Mouse (Mus musculus) embryonic facial prominence, embryonic 14.5 days (tissue): ENCODE measurements at regions not wholly inside any gene's neighbourhood (a gene's known extent, or its start where the extent isn't known, plus 50 kb on each side); places are given as distances from the start of the nearest gene placed in this dataset.
A peak's percentile ranks its signal among the peaks of the same experiment; 100 is the strongest.

Experiments
- ATAC-seq: fragments of 200-750 bp; cut with Nextera tagmentation; 2 replicates; pipeline ENCODE4 v1.8.0; 2017; ENCODE audit warnings: low read depth, moderate number of reproducible peaks, moderate TSS enrichment
- DNase-seq: peaks from one replicate; pipeline ENCODE4 v3.0.0-alpha.2; 2015; ENCODE audit warnings: low spot score
- H3K27ac ChIP-seq: fragments of 300-500 bp; sonication (generic); replicated peaks from 2 replicates; pipeline ENCODE4 v1.5.1; 2014; ENCODE audit warnings: low read depth, mild to moderate bottlenecking, low read length, moderate library complexity
- H3K27me3 ChIP-seq: fragments of 300-500 bp; sonication (generic); replicated peaks from 2 replicates; pipeline ENCODE4 v1.6.1; 2014; ENCODE audit warnings: low read length; ENCODE audit not compliant: control insufficient read depth, insufficient read depth
- H3K36me3 ChIP-seq: fragments of 300-500 bp; sonication (generic); 2 replicates; pipeline ENCODE4 v1.6.1; 2014; ENCODE audit warnings: low read length, mixed read lengths; ENCODE audit not compliant: control insufficient read depth, insufficient read depth
- H3K4me1 ChIP-seq: fragments of 300-500 bp; sonication (generic); 2 replicates; pipeline ENCODE4 v1.6.1; 2014; ENCODE audit warnings: antibody characterized with exemption, low read length; ENCODE audit not compliant: control insufficient read depth, insufficient read depth
- H3K4me2 ChIP-seq: fragments of 300-500 bp; sonication (generic); 2 replicates; pipeline ENCODE4 v1.6.1; 2014; ENCODE audit warnings: low read depth, mild to moderate bottlenecking, low read length, moderate library complexity, mixed read lengths
- H3K4me3 ChIP-seq: fragments of 300-500 bp; sonication (generic); 2 replicates; pipeline ENCODE4 v1.5.1; 2014; ENCODE audit warnings: low read depth, mild to moderate bottlenecking, low read length
- H3K9ac ChIP-seq: fragments of 300-500 bp; sonication (generic); 2 replicates; pipeline ENCODE4 v1.6.1; 2014; ENCODE audit warnings: low read depth, mild to moderate bottlenecking, low read length, moderate library complexity, mixed read lengths
- H3K9me3 ChIP-seq: fragments of 300-500 bp; sonication (generic); 2 replicates; pipeline ENCODE4 v1.6.1; 2016; ENCODE audit warnings: low read length; ENCODE audit not compliant: control insufficient read depth
- WGBS: fragments of 180-500 bp; shearing (Covaris S2); extraction: QIAGEN DNeasy Blood & Tissue Kit; methylation state at CpG from one replicate; pipeline ENCODE4 v1.1.7; 2014; 5-methylcytosine and 5-hydroxymethylcytosine counted together

DNA sequence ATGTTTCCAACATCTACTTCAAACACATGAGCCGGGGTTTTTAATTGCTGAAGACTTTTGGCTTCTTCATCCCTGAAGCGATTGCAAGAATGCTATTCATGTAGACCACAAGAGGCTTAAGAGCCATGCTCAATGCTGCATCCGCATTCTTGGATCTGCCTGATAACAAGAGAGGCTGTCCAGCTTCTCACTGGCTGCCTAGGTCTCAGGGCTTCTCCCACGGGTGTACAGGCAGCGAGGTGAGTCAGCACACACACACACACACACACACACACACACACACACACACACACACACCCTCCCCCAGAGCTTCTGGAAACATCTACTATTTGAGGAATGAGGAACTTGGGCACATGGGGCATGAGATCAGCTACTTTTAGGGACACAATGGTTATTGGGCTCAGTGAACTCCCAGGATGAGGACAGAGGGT is 261.1 kb downstream of the Tgfb2 start:
- DNase-seq, result peak; percentile 84
- H3K9ac ChIP-seq, result no peak overlapping the region
- peaks cover 14% of the 10 kb centered on the region for H3K4me1 ChIP-seq
- no peaks in the 10 kb centered on the region for H3K36me3 ChIP-seq
- peak; percentile 53; the same call in 1 of the 2 replicates for ATAC-seq
- H3K27ac ChIP-seq, result no peak overlapping the region; the same call in 1 of the 2 replicates
- 47% methylated on average over 5 of the region's 5 CpGs for WGBS
- no peaks in the 10 kb centered on the region for H3K9me3 ChIP-seq
- H3K4me3 ChIP-seq, result no peak overlapping the region
- no peak overlapping the region for H3K4me2 ChIP-seq
- no peaks in the 10 kb centered on the region for H3K27me3 ChIP-seq

DNA sequence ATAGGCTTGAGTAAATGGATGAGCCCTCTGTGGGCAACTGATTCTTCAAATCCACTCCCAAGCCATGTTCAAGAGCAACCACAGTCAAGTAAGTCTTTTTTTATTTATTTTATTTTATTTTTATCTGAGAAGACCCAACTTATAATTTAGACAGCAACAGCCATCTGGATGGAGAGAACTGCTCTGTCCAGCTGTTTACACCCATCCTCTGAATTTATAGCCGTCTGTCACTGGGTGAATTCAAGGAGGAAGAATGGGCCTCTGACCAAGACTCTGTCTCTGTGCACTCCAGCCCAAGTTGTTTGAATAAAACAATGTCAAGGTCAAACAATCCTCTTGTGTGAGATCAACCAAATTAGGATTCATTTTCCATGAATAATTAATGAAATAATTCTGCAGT is 263.6 kb downstream of the Tgfb2 start:
- WGBS, result 78% methylated on average over 1 of the region's 1 CpGs
- DNase-seq (no peak), ATAC-seq (no peak)
- no peak overlapping the region for H3K9ac ChIP-seq
- no peaks in the 10 kb centered on the region for H3K36me3 ChIP-seq
- peaks cover 3% of the 10 kb centered on the region for H3K4me1 ChIP-seq
- H3K27me3 ChIP-seq, result no peaks in the 10 kb centered on the region
- H3K4me2 ChIP-seq, result no peak overlapping the region
- no peak overlapping the region for H3K27ac ChIP-seq
- H3K4me3 ChIP-seq, result no peak overlapping the region
- no peaks in the 10 kb centered on the region for H3K9me3 ChIP-seq

DNA sequence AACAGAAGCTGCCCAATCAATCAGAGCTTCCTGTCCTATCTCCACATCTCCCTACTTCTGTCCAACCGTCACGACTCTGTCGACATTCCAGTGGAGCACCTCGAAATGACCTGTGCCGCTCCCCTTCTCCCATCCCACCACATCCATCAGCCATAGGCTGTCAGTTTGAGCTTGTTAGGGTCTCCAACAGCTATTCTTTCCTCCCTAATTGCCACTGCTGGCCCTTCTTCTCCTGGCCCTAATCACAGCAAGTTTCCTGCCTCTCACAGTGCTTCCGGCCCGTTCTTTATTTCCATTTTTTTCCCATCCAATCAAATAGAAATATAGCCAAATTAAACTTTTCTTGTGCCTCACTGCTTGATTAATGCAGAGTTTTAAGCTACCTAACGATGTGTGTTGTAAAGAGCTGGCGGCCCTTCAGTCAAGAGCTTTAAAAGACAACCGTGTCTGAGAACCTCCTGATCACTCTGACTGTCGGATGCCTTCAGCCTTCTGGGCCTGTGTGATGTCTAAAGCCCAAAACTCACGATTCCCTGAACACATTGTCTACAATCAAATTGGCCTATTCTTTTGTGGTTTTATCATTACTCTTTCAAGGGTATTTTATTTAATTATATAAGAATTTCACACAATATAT is 270.3 kb downstream of the Tgfb2 start:
- Histone ChIP-seq H3K9ac (no peak overlapping the region), H3K4me3 (no peak overlapping the region), H3K27ac (no peak overlapping the region), H3K27me3 (no peaks in the 10 kb centered on the region), H3K9me3 (no peaks in the 10 kb centered on the region), H3K4me2 (no peak overlapping the region), H3K36me3 (no peaks in the 10 kb centered on the region), H3K4me1 (peaks cover 8% of the 10 kb centered on the region)
- ATAC-seq (peak; percentile 65; the same call in 1 of the 2 replicates), DNase-seq (peak; percentile 45)
- WGBS, result 55% methylated on average over 12 of the region's 12 CpGs

DNA sequence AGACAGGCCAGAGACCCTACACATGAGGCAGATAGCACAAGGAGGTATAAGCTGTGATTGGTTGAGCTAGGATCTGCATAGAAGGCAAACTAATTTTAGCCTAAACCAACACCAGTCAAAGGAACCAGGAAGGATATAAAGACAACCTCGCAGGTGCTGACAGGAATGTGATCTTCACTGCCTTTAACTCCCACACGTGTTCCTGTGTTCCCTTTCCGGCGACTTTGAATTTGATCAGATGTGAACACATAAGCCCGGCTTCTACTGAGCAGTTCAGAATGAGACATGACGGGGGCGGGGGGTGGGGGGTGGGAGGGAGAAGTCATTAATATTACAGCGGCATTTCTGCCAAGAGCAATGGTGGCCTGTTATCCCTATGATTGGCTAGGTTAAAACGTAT is 271.0 kb downstream of the Tgfb2 start:
- H3K9ac ChIP-seq, result no peak overlapping the region
- H3K9me3 ChIP-seq, result no peaks in the 10 kb centered on the region
- no peaks in the 10 kb centered on the region for H3K27me3 ChIP-seq
- H3K36me3 ChIP-seq, result no peaks in the 10 kb centered on the region
- no peak overlapping the region for H3K4me2 ChIP-seq
- H3K27ac ChIP-seq, result no peak overlapping the region
- 63% methylated on average over 9 of the region's 9 CpGs for WGBS
- H3K4me1 ChIP-seq, result peaks cover 8% of the 10 kb centered on the region
- ATAC-seq (peak; percentile 23; the same call in 1 of the 2 replicates), DNase-seq (no peak)
- H3K4me3 ChIP-seq, result no peak overlapping the region

DNA sequence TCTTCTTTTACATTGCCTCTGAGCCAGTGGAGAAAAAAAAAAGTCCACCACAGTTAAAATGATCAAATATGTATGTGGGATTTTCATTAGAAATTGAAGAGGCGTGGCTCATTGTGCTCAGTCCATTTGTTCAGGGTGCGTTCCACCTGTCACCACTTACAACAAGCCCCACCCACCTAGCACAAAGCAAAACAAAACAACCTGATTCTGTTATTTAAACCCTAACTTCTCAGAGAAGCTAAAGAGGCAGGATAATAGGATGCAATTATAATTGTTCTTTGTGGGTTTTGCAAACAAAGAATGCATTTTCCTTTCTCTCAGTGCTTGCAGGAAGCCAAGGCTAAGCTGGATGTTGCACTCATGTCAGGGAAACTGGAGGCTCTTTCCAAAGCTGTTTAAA is 271.8 kb downstream of the Tgfb2 start:
- WGBS, result 67% methylated on average over 2 of the region's 2 CpGs
- Histone ChIP-seq H3K4me2 (no peak overlapping the region), H3K4me1 (peaks cover 8% of the 10 kb centered on the region), H3K4me3 (no peak overlapping the region), H3K27ac (peak overlapping the region; percentile 17; the same call in 1 of the 2 replicates), H3K36me3 (no peaks in the 10 kb centered on the region), H3K9ac (no peak overlapping the region), H3K9me3 (no peaks in the 10 kb centered on the region), H3K27me3 (no peaks in the 10 kb centered on the region)
- ATAC-seq (no peak), DNase-seq (peak; percentile 46)

DNA sequence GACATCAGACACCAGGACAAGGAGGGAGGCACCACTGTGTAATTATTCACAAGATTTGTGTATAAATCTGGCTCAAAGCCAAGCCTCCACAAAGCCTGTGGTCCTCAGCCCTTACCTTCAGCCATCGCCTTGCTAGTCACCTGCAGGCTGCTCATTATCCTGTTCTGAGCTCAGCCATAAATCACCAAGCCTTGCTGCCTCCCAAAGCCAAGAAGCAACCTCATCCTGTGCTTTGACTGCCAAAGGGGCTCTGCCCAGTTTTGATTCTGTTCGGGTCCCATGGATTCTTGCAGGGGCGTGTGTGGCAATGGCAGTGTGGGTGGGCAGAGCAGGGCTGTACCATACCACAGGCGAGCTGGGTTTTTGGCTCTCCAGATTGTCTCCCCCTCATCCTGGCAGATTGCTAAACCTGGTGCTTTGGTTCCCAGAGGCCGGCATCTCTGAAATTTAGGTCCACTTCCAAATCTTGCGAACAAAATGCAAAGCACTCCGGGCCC is 272.6 kb downstream of the Tgfb2 start:
- peak; percentile 83 for ATAC-seq
- Histone ChIP-seq H3K4me1 (peaks cover 8% of the 10 kb centered on the region), H3K9me3 (no peaks in the 10 kb centered on the region), H3K27ac (no peak overlapping the region), H3K4me3 (no peak overlapping the region), H3K27me3 (no peaks in the 10 kb centered on the region), H3K9ac (no peak overlapping the region), H3K4me2 (no peak overlapping the region), H3K36me3 (no peaks in the 10 kb centered on the region)
- peak; percentile 78 for DNase-seq
- WGBS, result 70% methylated on average over 7 of the region's 7 CpGs

DNA sequence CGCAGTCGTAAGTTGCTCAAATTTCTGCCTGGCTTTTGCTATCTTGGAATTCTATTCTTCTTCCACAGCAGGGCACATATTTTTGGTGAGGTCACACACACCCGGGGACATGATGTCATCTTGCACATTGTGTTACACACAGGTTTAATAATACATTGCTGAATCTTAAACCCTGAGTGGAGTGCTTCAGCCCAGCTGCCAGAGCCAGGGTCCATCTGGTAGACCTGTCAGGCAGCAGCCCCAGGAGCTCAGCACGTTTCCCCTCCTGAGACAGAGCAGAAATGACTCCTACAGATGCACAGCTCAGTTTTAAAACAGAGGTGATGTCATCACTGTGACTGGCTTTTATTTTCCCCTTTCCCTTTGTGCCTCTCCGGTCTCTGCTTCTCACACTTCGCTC is 280.4 kb downstream of the Tgfb2 start:
- H3K4me3 ChIP-seq, result no peak overlapping the region
- H3K4me1 ChIP-seq, result no peaks in the 10 kb centered on the region
- WGBS, result 55% methylated on average over 6 of the region's 6 CpGs
- H3K36me3 ChIP-seq, result no peaks in the 10 kb centered on the region
- ATAC-seq, result peak; percentile 67
- no peaks in the 10 kb centered on the region for H3K27me3 ChIP-seq
- H3K9me3 ChIP-seq, result no peaks in the 10 kb centered on the region
- no peak overlapping the region for H3K9ac ChIP-seq
- H3K4me2 ChIP-seq, result no peak overlapping the region
- H3K27ac ChIP-seq, result no peak overlapping the region
- no peak for DNase-seq

DNA sequence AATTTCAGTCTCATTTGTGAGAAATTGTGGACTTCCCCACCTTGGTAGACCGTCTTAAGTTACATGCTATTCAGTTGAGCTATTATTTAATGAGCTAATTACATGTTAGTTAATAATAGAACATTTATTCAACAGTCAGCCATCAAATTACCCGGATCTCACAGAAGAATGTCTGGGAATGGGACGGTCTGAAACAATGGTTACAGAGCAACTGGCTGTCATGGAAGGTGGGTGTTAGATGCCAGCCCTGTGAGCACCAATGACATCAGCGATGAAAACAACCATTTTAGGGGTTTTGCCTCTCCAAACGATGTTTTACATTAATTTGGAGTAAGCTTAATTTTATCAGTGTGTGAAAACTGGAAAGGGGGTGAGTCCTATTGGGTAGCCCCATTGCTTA is 281.7 kb downstream of the Tgfb2 start:
- no peaks in the 10 kb centered on the region for H3K4me1 ChIP-seq
- peak; percentile 35; the same call in 1 of the 2 replicates for ATAC-seq
- H3K4me3 ChIP-seq, result no peak overlapping the region
- H3K27me3 ChIP-seq, result no peaks in the 10 kb centered on the region
- no peak overlapping the region for H3K4me2 ChIP-seq
- H3K9me3 ChIP-seq, result no peaks in the 10 kb centered on the region
- H3K27ac ChIP-seq, result no peak overlapping the region
- 75% methylated on average over 5 of the region's 5 CpGs for WGBS
- DNase-seq, result no peak
- H3K9ac ChIP-seq, result no peak overlapping the region
- H3K36me3 ChIP-seq, result no peaks in the 10 kb centered on the region

DNA sequence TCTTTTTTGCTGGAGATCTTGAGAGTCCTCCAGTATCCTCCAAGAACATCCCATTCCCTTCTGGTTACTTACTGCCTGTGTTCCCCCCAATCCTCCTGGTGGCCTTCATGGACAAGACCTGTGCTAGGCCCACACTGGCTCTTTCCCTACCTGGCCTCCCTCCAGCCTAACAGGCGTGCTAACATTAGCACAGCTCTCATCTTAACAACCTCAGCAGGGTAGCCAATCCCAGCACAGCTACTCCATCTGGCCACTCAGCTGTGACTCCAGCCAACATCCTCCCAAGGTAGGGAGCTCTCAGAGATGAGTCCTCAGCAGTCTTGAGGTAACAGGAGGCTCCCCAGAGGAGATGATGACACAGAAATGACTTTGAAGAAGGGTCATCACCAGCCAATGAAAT is 288.7 kb downstream of the Tgfb2 start:
- WGBS, result 68% methylated on average over 1 of the region's 1 CpGs
- no peaks in the 10 kb centered on the region for H3K36me3 ChIP-seq
- DNase-seq (no peak), ATAC-seq (no peak)
- no peak overlapping the region for H3K27ac ChIP-seq
- no peak overlapping the region for H3K4me2 ChIP-seq
- no peak overlapping the region for H3K9ac ChIP-seq
- peaks cover 19% of the 10 kb centered on the region for H3K4me1 ChIP-seq
- H3K9me3 ChIP-seq, result no peaks in the 10 kb centered on the region
- H3K27me3 ChIP-seq, result no peaks in the 10 kb centered on the region
- no peak overlapping the region for H3K4me3 ChIP-seq
